Mouse (Mus musculus): Measurements from ENCODE around the gene Cpne1.

DNA sequence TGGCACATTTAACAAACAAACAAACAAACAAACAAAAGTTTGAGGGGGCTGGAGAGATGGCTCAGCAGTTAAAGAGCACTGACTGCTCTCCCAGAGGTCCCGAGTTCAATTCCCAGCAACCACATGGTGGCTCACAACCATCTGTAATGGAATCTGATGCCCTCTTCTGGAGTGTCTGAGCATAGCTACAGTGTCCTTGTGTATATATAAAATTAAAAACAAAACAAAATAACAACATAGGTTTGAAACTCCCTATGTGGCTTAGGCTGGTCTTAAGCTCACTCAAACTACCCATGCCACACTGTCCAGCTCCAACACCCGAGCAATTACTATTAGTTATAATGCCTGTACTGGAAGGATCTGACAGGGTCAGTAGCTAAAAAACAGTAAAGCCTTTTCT lies 31.1 kb upstream of the Cpne1 start:
- TF ChIP-seq CTCF (IDR thresholded peaks at IDR 0.05; ENCODE audit: insufficient read depth, low read length), result no peak
- no peak for TF ChIP-seq POLR2A (IDR thresholded peaks at IDR 0.05; ENCODE audit: borderline replicate concordance, extremely low read depth, low read depth, low read length)

Measured in lung, adult 2 months (tissue).